Mouse (Mus musculus) liver, adult 2 months (tissue): ENCODE measurements around the gene Herc3. TPM values are rescaled to one million over a fixed set of nuclear protein-coding genes. Genes with fewer than 3 reads are reported as not detected.
A peak's percentile ranks its signal among the peaks of the same experiment; 100 is the strongest.

Experiments
- DNase-seq: peaks from one replicate; pipeline ENCODE4 v3.0.0-alpha.2; 2011; ENCODE audit warnings: low read depth, low spot score; ENCODE audit errors: extremely low read depth
- H3K27ac ChIP-seq: fragments of 200-500 bp; replicated peaks from 2 replicates; pipeline ENCODE4 v1.5.1; 2012; ENCODE audit warnings: low read depth, mild to moderate bottlenecking, control low read depth, inconsistent platforms, low read length; ENCODE audit not compliant: insufficient read depth
- H3K27me3 ChIP-seq: fragments of 200-500 bp; 2 replicates; pipeline ENCODE4 v1.6.1; 2012; ENCODE audit warnings: mild to moderate bottlenecking, moderate library complexity, low read length, inconsistent platforms; ENCODE audit not compliant: control insufficient read depth, insufficient read depth
- H3K36me3 ChIP-seq: fragments of 200-500 bp; 2 replicates; pipeline ENCODE4 v1.6.1; 2012; ENCODE audit warnings: low read length, inconsistent platforms; ENCODE audit not compliant: control insufficient read depth, insufficient read depth
- H3K4me1 ChIP-seq: fragments of 200-500 bp; 2 replicates; pipeline ENCODE4 v1.6.1; 2011; ENCODE audit warnings: low read length; ENCODE audit not compliant: control insufficient read depth, insufficient read depth
- H3K4me3 ChIP-seq: fragments of 200-500 bp; 2 replicates; pipeline ENCODE4 v1.5.1; 2011; ENCODE audit warnings: low read depth, mild to moderate bottlenecking, control low read depth, low read length, moderate library complexity; ENCODE audit not compliant: insufficient read depth
- H3K79me2 ChIP-seq: fragments of 200-500 bp; 2 replicates; pipeline ENCODE4 v1.6.1; 2012; ENCODE audit warnings: inconsistent platforms, mild to moderate bottlenecking, low read length, moderate library complexity; ENCODE audit not compliant: control insufficient read depth, insufficient read depth
- H3K9ac ChIP-seq: fragments of 200-500 bp; 2 replicates; pipeline ENCODE4 v1.6.1; 2012; ENCODE audit warnings: low read depth, mild to moderate bottlenecking, control low read depth, inconsistent platforms, low read length
- CTCF ChIP-seq: fragments of 200-500 bp; IDR thresholded peaks from 2 replicates; pipeline ENCODE4 v1.5.1; 2011; ENCODE audit warnings: low read depth, low read length, control low read depth
- POLR2A ChIP-seq: fragments of 200-500 bp; IDR thresholded peaks from 2 replicates; pipeline ENCODE4 v1.6.1; 2011; ENCODE audit warnings: low read length, control low read depth; ENCODE audit not compliant: insufficient read depth; ENCODE audit errors: extremely low read depth
- WGBS: fragments of 180-500 bp; shearing (Covaris S2); methylation state at CpG from one replicate; pipeline ENCODE4 v1.1.7; 2018; 5-methylcytosine and 5-hydroxymethylcytosine counted together
- polyA plus RNA-seq: library from polyadenylated mRNA; depleted of rRNA; stranded (reverse); fragments of >200 nt; gene quantifications from 2 replicates; pipeline ENCODE4 v1.2.3, GENCODE M21; 2012
- total RNA-seq: library from RNA; depleted of rRNA; stranded (reverse); fragments of >200 nt; gene quantifications from 2 replicates; pipeline ENCODE4 v1.2.3, GENCODE M21; 2014

Herc3 gene
- total and polyA plus RNA-seq, 2 experiments = 3.5 to 10.3 TPM

DNA sequence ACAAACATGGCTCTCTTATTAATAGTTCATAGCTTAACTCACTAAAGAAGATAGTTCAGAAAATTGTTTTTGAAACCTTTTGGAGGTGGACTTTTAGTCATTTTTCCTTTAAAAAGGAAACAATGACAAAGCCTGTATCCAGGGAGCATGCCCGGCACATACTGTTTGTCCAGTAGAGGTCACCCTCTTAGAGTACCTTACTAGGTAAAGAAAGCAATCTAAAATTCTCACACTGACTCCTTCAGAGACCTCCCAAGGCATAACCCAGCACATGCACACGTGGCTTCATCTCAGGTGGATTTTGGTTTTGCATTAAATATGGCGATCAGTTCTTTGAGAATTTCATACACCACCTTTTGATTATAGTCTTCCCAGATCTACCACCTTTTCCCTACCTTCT is 90.4 kb downstream of the Herc3 start:
- no peak overlapping the region for H3K9ac ChIP-seq
- H3K27me3 ChIP-seq = no peaks in the 10 kb centered on the region
- peak; percentile 45 for DNase-seq
- no peak overlapping the region for H3K4me3 ChIP-seq
- H3K36me3 ChIP-seq = peaks cover 9% of the 10 kb centered on the region
- H3K4me1 ChIP-seq = no peaks in the 10 kb centered on the region
- H3K27ac ChIP-seq = no peak overlapping the region
- WGBS = 37% methylated on average over 3 of the region's 3 CpGs
- no peak for TF ChIP-seq CTCF
- TF ChIP-seq POLR2A = no peak
- no peaks in the 10 kb centered on the region for H3K79me2 ChIP-seq

DNA sequence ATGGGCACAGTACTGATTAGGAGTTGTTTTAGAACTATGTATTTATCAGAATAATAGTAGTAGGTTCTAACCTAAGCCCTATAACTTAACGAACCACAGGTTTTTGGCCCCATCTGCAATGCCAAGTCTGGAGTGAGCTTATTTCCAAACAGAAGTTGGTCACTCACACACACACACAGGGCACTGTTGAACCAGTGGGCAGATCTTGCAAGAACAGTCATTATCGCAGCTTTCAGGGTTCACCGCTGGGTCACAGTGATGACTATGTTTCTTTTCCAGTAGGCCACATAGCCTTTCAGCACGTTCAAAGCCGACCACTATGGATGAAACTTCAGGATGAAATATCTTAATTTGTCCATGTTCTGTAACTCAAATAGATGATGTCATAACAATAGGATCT is 91.2 kb downstream of the Herc3 start:
- no peak overlapping the region for H3K4me3 ChIP-seq
- peaks cover 3% of the 10 kb centered on the region for H3K4me1 ChIP-seq
- H3K9ac ChIP-seq = no peak overlapping the region
- no peak overlapping the region for H3K27ac ChIP-seq
- H3K27me3 ChIP-seq = no peaks in the 10 kb centered on the region
- H3K79me2 ChIP-seq = no peaks in the 10 kb centered on the region
- peaks cover 6% of the 10 kb centered on the region for H3K36me3 ChIP-seq
- TF ChIP-seq CTCF (no peak), POLR2A (no peak)
- peak; percentile 76 for DNase-seq
- 62% methylated on average over 5 of the region's 5 CpGs for WGBS

DNA sequence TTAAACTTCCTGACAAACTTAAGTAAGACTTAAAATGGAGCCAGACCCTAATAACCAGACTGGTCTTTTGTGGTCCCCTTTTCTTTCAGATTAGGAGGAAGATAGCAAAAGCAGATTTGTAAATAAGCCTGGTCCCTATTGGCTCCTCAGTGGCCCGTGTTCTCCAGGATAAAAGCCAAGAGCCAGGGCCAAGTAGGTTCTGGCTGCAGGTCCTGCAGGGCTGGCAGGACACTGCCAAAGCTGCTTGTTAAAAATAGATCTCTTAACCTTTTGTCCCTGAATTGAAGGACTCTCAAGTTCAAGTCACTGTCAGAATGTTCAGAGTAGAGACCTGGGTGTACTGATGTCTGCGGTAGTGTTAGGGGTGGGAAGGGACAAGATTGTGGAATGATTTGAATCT is 96.6 kb downstream of the Herc3 start:
- 13% methylated on average over 2 of the region's 2 CpGs for WGBS
- no peaks in the 10 kb centered on the region for H3K79me2 ChIP-seq
- H3K27me3 ChIP-seq = no peaks in the 10 kb centered on the region
- peaks cover 13% of the 10 kb centered on the region for H3K4me1 ChIP-seq
- H3K27ac ChIP-seq = no peak overlapping the region; the same call in 1 of the 2 replicates
- peak; percentile 92 for DNase-seq
- H3K4me3 ChIP-seq = no peak overlapping the region
- H3K36me3 ChIP-seq = no peaks in the 10 kb centered on the region
- H3K9ac ChIP-seq = no peak overlapping the region
- no peak for TF ChIP-seq POLR2A
- TF ChIP-seq CTCF = no peak

DNA sequence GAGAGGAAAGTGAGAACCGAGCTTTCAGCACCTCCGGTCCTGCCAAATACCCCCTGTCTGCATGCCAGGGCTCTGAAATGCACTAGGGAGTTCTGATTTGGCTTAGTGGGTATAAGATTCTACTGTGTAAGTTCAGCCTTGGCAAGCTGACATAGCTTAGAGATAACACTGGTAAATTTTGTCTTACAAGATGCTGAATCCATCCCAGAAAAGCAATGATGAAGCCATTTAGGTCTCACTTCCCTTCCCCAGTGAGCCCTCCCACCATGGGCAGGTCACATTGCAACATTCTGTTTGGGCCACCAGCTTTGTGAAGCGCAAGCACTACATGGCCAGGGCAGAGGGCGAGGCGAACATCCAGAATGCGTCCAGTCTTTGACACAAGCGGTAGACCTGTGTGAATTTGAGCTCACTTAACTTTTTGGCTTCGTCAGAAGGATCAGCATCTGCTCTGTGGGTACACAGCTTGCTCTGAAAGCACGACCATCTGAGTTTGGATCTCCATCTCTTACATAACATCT is 98.7 kb downstream of the Herc3 start:
- TF ChIP-seq POLR2A (no peak), CTCF (no peak)
- H3K4me1 ChIP-seq = peaks cover 13% of the 10 kb centered on the region
- peaks cover 3% of the 10 kb centered on the region for H3K36me3 ChIP-seq
- H3K4me3 ChIP-seq = no peak overlapping the region
- H3K27me3 ChIP-seq = no peaks in the 10 kb centered on the region
- no peak overlapping the region for H3K9ac ChIP-seq
- H3K27ac ChIP-seq = peak overlapping the region; percentile 42
- no peaks in the 10 kb centered on the region for H3K79me2 ChIP-seq
- peak; percentile 93 for DNase-seq
- WGBS = 27% methylated on average over 9 of the region's 9 CpGs

DNA sequence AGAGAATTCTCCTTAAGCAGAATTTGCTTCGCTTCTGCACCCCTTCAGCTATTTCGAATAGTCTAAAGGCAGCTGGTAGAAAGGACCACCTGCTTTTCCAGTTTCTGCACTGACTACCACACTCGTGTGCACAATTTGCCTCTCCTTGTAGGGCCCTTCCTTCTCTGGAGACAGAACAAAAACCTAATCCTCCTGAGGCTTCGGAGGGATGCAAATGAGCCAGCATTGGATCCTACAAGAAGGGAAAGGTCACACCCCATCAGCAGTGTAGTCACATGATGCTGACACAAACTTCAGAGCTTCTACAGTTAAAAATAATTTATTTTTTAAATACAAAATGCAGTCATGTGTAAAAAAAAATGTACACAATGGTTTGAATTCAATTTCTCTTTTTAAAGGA is 99.9 kb downstream of the Herc3 start:
- WGBS = 91% methylated on average over 4 of the region's 4 CpGs
- H3K27ac ChIP-seq = no peak overlapping the region
- no peak for DNase-seq

DNA sequence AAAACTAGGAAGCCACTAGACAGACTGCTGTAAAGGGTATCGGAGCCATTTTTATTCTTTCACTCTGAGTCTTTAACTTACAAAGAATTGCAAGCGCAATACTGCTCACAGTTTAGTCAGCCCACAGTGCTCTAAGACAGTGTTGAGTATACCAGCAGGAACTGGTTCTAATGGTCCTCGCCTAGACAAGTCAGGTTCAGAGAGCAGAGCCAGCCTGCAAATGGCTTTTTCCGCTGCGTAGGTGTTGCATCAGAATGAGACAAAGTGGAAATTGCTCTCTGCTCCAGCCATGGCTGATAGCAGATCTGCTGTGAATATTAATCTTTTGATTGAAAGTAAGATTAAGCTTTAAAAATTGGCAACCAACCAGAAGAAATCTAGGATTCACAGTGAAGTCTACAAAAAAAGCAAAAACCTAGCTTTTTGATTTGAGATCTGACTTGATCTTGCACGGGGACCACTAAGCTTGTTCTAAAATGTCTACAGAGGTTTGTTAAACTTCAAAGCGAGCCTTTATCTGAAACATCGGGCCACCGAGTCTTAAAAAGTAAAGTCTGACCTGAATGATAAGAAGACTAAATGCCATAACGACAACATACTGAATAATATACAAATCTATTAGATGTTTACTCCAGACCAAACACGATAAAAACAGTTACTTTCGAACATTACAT is 101.4 kb downstream of the Herc3 start:
- Histone ChIP-seq H3K4me3 (no peak overlapping the region), H3K79me2 (no peaks in the 10 kb centered on the region), H3K27me3 (no peaks in the 10 kb centered on the region), H3K9ac (no peak overlapping the region), H3K36me3 (peaks cover 15% of the 10 kb centered on the region), H3K27ac (no peak overlapping the region), H3K4me1 (peaks cover 9% of the 10 kb centered on the region)
- peak; percentile 69 for DNase-seq
- 84% methylated on average over 12 of the region's 12 CpGs for WGBS
- no peak for TF ChIP-seq CTCF

More for the DNA sequence above, 99.9 kb downstream of the Herc3 start:
- peaks cover 13% of the 10 kb centered on the region for H3K4me1 ChIP-seq
- H3K9ac ChIP-seq = no peak overlapping the region
- TF ChIP-seq CTCF = no peak
- TF ChIP-seq POLR2A = no peak
- H3K4me3 ChIP-seq = no peak overlapping the region
- H3K36me3 ChIP-seq = peaks cover 9% of the 10 kb centered on the region
- H3K79me2 ChIP-seq = no peaks in the 10 kb centered on the region
- no peaks in the 10 kb centered on the region for H3K27me3 ChIP-seq
